Mouse (Mus musculus) thymus, postnatal 4 days (tissue): ENCODE data around the gene Zcwpw1.
"Not testable (repeated sequence)": the region's sequence is repeated elsewhere in the genome, so short reads cannot be mapped to it uniquely, and the experiment has no call there.

Experiments used
- DNase-seq: peaks from one replicate; pipeline ENCODE4 v3.0.0; 2021

Gene Zcwpw1

GRCm38 (mm10) chr5:137787151-137787928 is at the start of gene Zcwpw1, which contains the start of gene Mepce:
Zcwpw1 (plus strand) TSS chr5:137787798.
Mepce (minus strand) TSS chr5:137787655.
- DNase-seq, result peak; percentile 97

- DNase-seq, result peak; percentile 57
These were observed 49.1 kb upstream of the Zcwpw1 start for GRCm38 (mm10) chr5:137738516-137738915.

- DNase-seq, result peak; percentile 56
These were observed 48.1 kb upstream of the Zcwpw1 start for GRCm38 (mm10) chr5:137739471-137739870.

- DNase-seq, result peak; percentile 47
These were observed 47.1 kb upstream of the Zcwpw1 start for GRCm38 (mm10) chr5:137740506-137740905.

GRCm38 (mm10) chr5:137741023-137741931 is 46.3 kb upstream of the Zcwpw1 start, which contains the start of gene Nyap1:
Nyap1 (minus strand) TSS chr5:137741607.
- peak; percentile 97 for DNase-seq

GRCm38 (mm10) chr5:137742048-137742447 is 45.5 kb upstream of the Zcwpw1 start:
- DNase-seq, result no peak

GRCm38 (mm10) chr5:137742836-137743235 is 44.8 kb upstream of the Zcwpw1 start:
- no peak for DNase-seq

- DNase-seq, result no peak
These were observed 43.4 kb upstream of the Zcwpw1 start for GRCm38 (mm10) chr5:137744197-137744596.

GRCm38 (mm10) chr5:137745214-137746171 is 42.1 kb upstream of the Zcwpw1 start, which contains the start of gene Tsc22d4:
Tsc22d4 (plus strand) TSS chr5:137745730.
- peak; percentile 90 for DNase-seq

- peak; percentile 79 for DNase-seq
These were observed 41.2 kb upstream of the Zcwpw1 start for GRCm38 (mm10) chr5:137746282-137746850.

- DNase-seq, result peak; percentile 71
These were observed 40.7 kb upstream of the Zcwpw1 start for GRCm38 (mm10) chr5:137746851-137747325.

- DNase-seq, result peak; percentile 88
These were observed 40.2 kb upstream of the Zcwpw1 start for GRCm38 (mm10) chr5:137747326-137747961.

GRCm38 (mm10) chr5:137748130-137748770 is 39.3 kb upstream of the Zcwpw1 start:
- peak; percentile 57 for DNase-seq

GRCm38 (mm10) chr5:137749196-137749836 is 38.3 kb upstream of the Zcwpw1 start:
- peak; percentile 74 for DNase-seq

- DNase-seq, result not testable (repeated sequence)
These were observed 37.4 kb upstream of the Zcwpw1 start for GRCm38 (mm10) chr5:137750212-137750611.

GRCm38 (mm10) chr5:137751221-137751887 is 36.2 kb upstream of the Zcwpw1 start:
- DNase-seq, result no peak

GRCm38 (mm10) chr5:137751988-137752387 is 35.6 kb upstream of the Zcwpw1 start:
- no peak for DNase-seq

GRCm38 (mm10) chr5:137753111-137753832 is 34.3 kb upstream of the Zcwpw1 start:
- DNase-seq, result no peak

GRCm38 (mm10) chr5:137755425-137755824 is 32.2 kb upstream of the Zcwpw1 start:
- DNase-seq, result no peak
